Mouse (Mus musculus) neural tube, embryonic 11.5 days (tissue): ENCODE measurements at regions not wholly inside any gene's neighbourhood (a gene's known extent, or its start where the extent isn't known, plus 50 kb on each side); places are given as distances from the start of the nearest gene placed in this dataset.

Experiments
- ATAC-seq: fragments of 200-750 bp; cut with Nextera tagmentation; 2 replicates; pipeline ENCODE4 v1.8.0; 2017; ENCODE audit warnings: moderate number of reproducible peaks, mild to moderate bottlenecking, moderate TSS enrichment, moderate library complexity; ENCODE audit not compliant: insufficient read depth, low FRiP score, low TSS enrichment
- DNase-seq: peaks from one replicate; pipeline ENCODE4 v3.0.0-alpha.2; 2015; ENCODE audit warnings: low spot score
- H3K27ac ChIP-seq: fragments of 300-500 bp; sonication (generic); 2 replicates; pipeline ENCODE4 v1.5.1; 2014; ENCODE audit warnings: low read depth, mild to moderate bottlenecking, low read length
- H3K27me3 ChIP-seq: fragments of 300-500 bp; sonication (generic); 2 replicates; pipeline ENCODE4 v1.6.1; 2014; ENCODE audit warnings: mild to moderate bottlenecking, low read length, mixed read lengths; ENCODE audit not compliant: control insufficient read depth, insufficient read depth
- H3K36me3 ChIP-seq: fragments of 300-500 bp; sonication (generic); 2 replicates; pipeline ENCODE4 v1.6.1; 2014; ENCODE audit warnings: mild to moderate bottlenecking, low read length, moderate library complexity, mixed read lengths; ENCODE audit not compliant: control insufficient read depth, insufficient read depth
- H3K4me1 ChIP-seq: fragments of 300-500 bp; sonication (generic); 2 replicates; pipeline ENCODE4 v1.6.1; 2014; ENCODE audit warnings: low read length, mixed read lengths; ENCODE audit not compliant: control insufficient read depth, insufficient read depth
- H3K4me2 ChIP-seq: fragments of 300-500 bp; sonication (generic); 2 replicates; pipeline ENCODE4 v1.6.1; 2014; ENCODE audit warnings: low read depth, mild to moderate bottlenecking, moderate library complexity
- H3K4me3 ChIP-seq: fragments of 300-500 bp; sonication (generic); 2 replicates; pipeline ENCODE4 v1.5.1; 2014; ENCODE audit warnings: low read depth, low read length
- H3K9ac ChIP-seq: fragments of 300-500 bp; sonication (generic); 2 replicates; pipeline ENCODE4 v1.6.1; 2014; ENCODE audit warnings: mild to moderate bottlenecking, low read length
- H3K9me3 ChIP-seq: fragments of 300-500 bp; sonication (generic); 2 replicates; pipeline ENCODE4 v1.6.1; 2016; ENCODE audit warnings: low read length; ENCODE audit not compliant: control insufficient read depth
- WGBS: fragments of 180-500 bp; shearing (Covaris S2); extraction: QIAGEN DNeasy Blood & Tissue Kit; methylation state at CpG from one replicate; pipeline ENCODE4 v1.1.7; 2014; 5-methylcytosine and 5-hydroxymethylcytosine counted together

GRCm38 (mm10) chr6:11109773-11110172 is 797.5 kb downstream of the Ndufa4 start:
- H3K4me1 ChIP-seq = no peaks in the 10 kb centered on the region
- ATAC-seq (no peak), DNase-seq (no peak)
- no peak overlapping the region for H3K27ac ChIP-seq
- no peak overlapping the region for H3K9ac ChIP-seq
- no peaks in the 10 kb centered on the region for H3K9me3 ChIP-seq
- no peaks in the 10 kb centered on the region for H3K36me3 ChIP-seq
- H3K4me2 ChIP-seq = no peak overlapping the region
- H3K4me3 ChIP-seq = no peak overlapping the region
- no peaks in the 10 kb centered on the region for H3K27me3 ChIP-seq

GRCm38 (mm10) chr6:11108346-11108966 is 798.8 kb downstream of the Ndufa4 start:
- no peak overlapping the region for H3K4me3 ChIP-seq
- no peaks in the 10 kb centered on the region for H3K36me3 ChIP-seq
- H3K27me3 ChIP-seq = no peaks in the 10 kb centered on the region
- no peak overlapping the region for H3K27ac ChIP-seq
- no peak overlapping the region for H3K4me2 ChIP-seq
- no peak overlapping the region for H3K9ac ChIP-seq
- no peaks in the 10 kb centered on the region for H3K4me1 ChIP-seq
- DNase-seq (no peak), ATAC-seq (peak; percentile 48)
- no peaks in the 10 kb centered on the region for H3K9me3 ChIP-seq
- WGBS = 59% methylated on average over 7 of the region's 7 CpGs

GRCm38 (mm10) chr6:11103415-11103814 is 803.9 kb downstream of the Ndufa4 start:
- Histone ChIP-seq H3K9ac (no peak overlapping the region), H3K27ac (no peak overlapping the region), H3K4me1 (no peaks in the 10 kb centered on the region), H3K27me3 (no peaks in the 10 kb centered on the region), H3K36me3 (no peaks in the 10 kb centered on the region), H3K4me3 (no peak overlapping the region), H3K9me3 (no peaks in the 10 kb centered on the region), H3K4me2 (no peak overlapping the region)
- WGBS = 80% methylated on average over 3 of the region's 3 CpGs
- DNase-seq (no peak), ATAC-seq (no peak)

GRCm38 (mm10) chr6:11060961-11061583 is 846.2 kb downstream of the Ndufa4 start:
- Histone ChIP-seq H3K4me2 (no peak overlapping the region), H3K4me1 (no peaks in the 10 kb centered on the region), H3K9me3 (no peaks in the 10 kb centered on the region), H3K27ac (no peak overlapping the region), H3K9ac (no peak overlapping the region), H3K4me3 (no peak overlapping the region), H3K36me3 (no peaks in the 10 kb centered on the region), H3K27me3 (no peaks in the 10 kb centered on the region)
- WGBS = 67% methylated on average over 3 of the region's 3 CpGs
- no peak for DNase-seq
- peak; percentile 58; the same call in 1 of the 2 replicates for ATAC-seq
